Mouse (Mus musculus) gonadal fat pad, adult 2 months (tissue): ENCODE results near the gene Slc9a5. TPM values are rescaled to one million over a fixed set of nuclear protein-coding genes. Genes with fewer than 3 reads are reported as not detected.

Source experiments
- DNase-seq: peaks from one replicate; pipeline ENCODE4 v3.0.0-alpha.2; 2012; ENCODE audit warnings: low read depth
- polyA plus RNA-seq: library from polyadenylated mRNA; depleted of rRNA; stranded (reverse); fragments of >200 nt; gene quantifications from 2 replicates; pipeline ENCODE4 v1.2.3, GENCODE M21; 2012

The Slc9a5 gene
- polyA plus RNA-seq, 1 experiment = 3.7 TPM

GRCm38 (mm10) chr8:105354549-105354948, 5.9 kb downstream of the Slc9a5 start:
- no peak for DNase-seq

- no peak for DNase-seq
These were observed 6.8 kb downstream of the Slc9a5 start for GRCm38 (mm10) chr8:105355179-105356024.

GRCm38 (mm10) chr8:105356681-105357080, 8.0 kb downstream of the Slc9a5 start:
- no peak for DNase-seq

- no peak for DNase-seq
These were observed 10.6 kb downstream of the Slc9a5 start for GRCm38 (mm10) chr8:105359208-105359607.

- no peak for DNase-seq
These were observed 11.0 kb downstream of the Slc9a5 start for GRCm38 (mm10) chr8:105359646-105360045.

- no peak for DNase-seq
These were observed 13.4 kb downstream of the Slc9a5 start for GRCm38 (mm10) chr8:105361751-105362702.

GRCm38 (mm10) chr8:105367107-105367506, 18.5 kb downstream of the Slc9a5 start:
- no peak for DNase-seq

- DNase-seq = no peak
These were observed 23.8 kb downstream of the Slc9a5 start for GRCm38 (mm10) chr8:105372473-105372872.

- DNase-seq = no peak
These were observed 24.4 kb downstream of the Slc9a5 start, which contains the start of gene Plekhg4 for GRCm38 (mm10) chr8:105373032-105373431. Gene Plekhg4 (plus strand): TSS chr8:105373274.

- no peak for DNase-seq
These were observed 25.9 kb downstream of the Slc9a5 start for GRCm38 (mm10) chr8:105374513-105374966.

GRCm38 (mm10) chr8:105378673-105379072, 30.0 kb downstream of the Slc9a5 start:
- DNase-seq = no peak

- no peak for DNase-seq
These were observed 31.7 kb downstream of the Slc9a5 start for GRCm38 (mm10) chr8:105380308-105380707.

- no peak for DNase-seq
These were observed 35.4 kb downstream of the Slc9a5 start for GRCm38 (mm10) chr8:105384070-105384469.

GRCm38 (mm10) chr8:105387151-105387550, 38.5 kb downstream of the Slc9a5 start:
- DNase-seq = no peak

- no peak for DNase-seq
These were observed 40.5 kb downstream of the Slc9a5 start for GRCm38 (mm10) chr8:105389096-105389495.

- DNase-seq = no peak
These were observed 44.6 kb downstream of the Slc9a5 start for GRCm38 (mm10) chr8:105393089-105393787.

GRCm38 (mm10) chr8:105393915-105394314, 45.3 kb downstream of the Slc9a5 start:
- DNase-seq = peak; percentile 54

GRCm38 (mm10) chr8:105397747-105398146, 49.1 kb downstream of the Slc9a5 start:
- no peak for DNase-seq

- no peak for DNase-seq
These were observed 51.4 kb downstream of the Slc9a5 start for GRCm38 (mm10) chr8:105400016-105400415.

- no peak for DNase-seq
These were observed 54.8 kb downstream of the Slc9a5 start for GRCm38 (mm10) chr8:105403467-105403866.

- DNase-seq = no peak
These were observed 55.9 kb downstream of the Slc9a5 start for GRCm38 (mm10) chr8:105404496-105404895.

- no peak for DNase-seq
These were observed 57.8 kb downstream of the Slc9a5 start for GRCm38 (mm10) chr8:105406416-105406815.
